Mouse (Mus musculus): Measurements from ENCODE around the gene Vmn1r50. TPM values are rescaled to one million over a fixed set of nuclear protein-coding genes. Genes with fewer than 3 reads are reported as not detected.
"Not testable (repeated sequence)": the region's sequence is repeated elsewhere in the genome, so short reads cannot be mapped to it uniquely, and the experiment has no call there.

The Vmn1r50 gene
- total RNA-seq (2015; ENCODE audit: low replicate concordance) (not detected in 2 replicates), total RNA-seq (2017; ENCODE audit: low replicate concordance) (not detected in 2 replicates)

- no peak for ATAC-seq (replicated peaks; ENCODE audit: low FRiP score, poor library complexity, severe bottlenecking)
These were observed at the start of gene Vmn1r50 for GRCm38 (mm10) chr6:90101130-90101529. Gene Vmn1r50, plus strand, starts transcription at chr6:90101430.

DNA sequence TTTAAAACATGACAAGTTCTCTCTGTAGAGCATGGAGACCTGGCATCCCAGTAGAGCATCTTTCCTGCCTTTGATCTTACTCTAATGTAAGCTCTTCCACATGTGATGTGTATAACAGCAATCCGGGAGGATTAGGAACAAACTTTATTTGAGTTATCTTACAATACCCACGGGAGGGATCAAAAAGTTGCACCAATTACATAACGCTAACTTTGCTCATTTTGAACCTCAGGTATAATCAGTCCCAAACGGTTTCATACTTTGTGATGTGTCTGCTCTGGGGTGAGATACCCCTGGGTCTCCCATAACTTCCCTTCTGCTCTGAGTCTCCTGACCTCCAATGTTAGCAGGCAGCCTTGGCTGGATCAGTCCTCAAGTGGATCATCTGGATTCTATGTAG, 22.8 kb upstream of the Vmn1r50 start, which contains the start of gene Vmn1r49:
Gene Vmn1r49, minus strand, starts transcription at position 101 of the 400 bp plus-strand sequence.
- no peak for ATAC-seq (replicated peaks; ENCODE audit: low FRiP score, poor library complexity, severe bottlenecking)

DNA sequence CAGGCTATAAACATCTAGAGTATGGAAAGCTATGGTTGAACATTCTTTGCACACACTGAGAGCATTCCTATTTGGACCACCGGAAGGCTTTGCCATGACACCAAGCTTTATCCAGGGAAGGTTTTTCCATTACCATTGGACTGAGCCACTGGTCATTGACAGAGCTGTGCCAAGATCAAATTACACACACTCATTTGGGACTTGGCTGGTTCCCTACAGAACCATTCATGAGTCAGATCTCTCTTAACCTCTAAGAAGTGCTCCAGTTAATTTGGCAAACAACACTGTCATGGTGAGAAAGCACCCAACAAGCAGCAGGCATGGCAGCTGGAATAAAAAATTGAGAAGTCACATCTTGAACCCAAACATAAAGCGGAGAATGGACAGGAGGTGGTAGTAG, 664 bp upstream of the Vmn1r50 start:
- no peak for ATAC-seq (replicated peaks; ENCODE audit: low FRiP score, poor library complexity, severe bottlenecking)

DNA sequence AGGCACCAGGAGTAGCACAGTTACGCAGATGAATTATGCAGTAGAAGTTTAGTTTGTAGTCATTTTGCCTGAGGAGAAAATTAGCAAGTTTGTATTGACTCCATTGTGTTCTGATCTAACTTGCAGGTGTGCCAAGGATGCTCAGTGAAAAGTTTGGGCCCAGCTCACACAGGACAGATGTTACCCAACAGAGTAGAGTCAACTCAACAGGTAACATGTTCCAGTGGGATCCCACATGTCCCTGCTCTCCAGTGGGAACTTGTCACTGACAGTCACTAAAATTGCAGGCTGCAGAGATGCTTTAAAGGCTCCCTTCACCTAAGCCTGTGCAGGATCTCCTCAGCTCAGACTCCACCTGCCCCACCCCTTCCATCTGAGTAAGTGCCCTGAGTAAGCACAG, 21.1 kb downstream of the Vmn1r50 start, which contains the start of gene Vmn1r51:
Gene Vmn1r51, plus strand, starts transcription at position 301 of the 400 bp plus-strand sequence.
- not testable (repeated sequence) for ATAC-seq (replicated peaks; ENCODE audit: low FRiP score, poor library complexity, severe bottlenecking)

Other genes starting within 250 kb of the Vmn1r50 start
- not detected in 2 replicates for gene Vmn1r42, start 225.0 kb upstream of the Vmn1r50 start, total RNA-seq (2015; ENCODE audit: low replicate concordance)
- not detected in 2 replicates for gene Vmn1r42, start 225.0 kb upstream of the Vmn1r50 start, total RNA-seq (2017; ENCODE audit: low replicate concordance)
- not detected in 2 replicates for gene Vmn1r43, start 225.0 kb upstream of the Vmn1r50 start, total RNA-seq (2015; ENCODE audit: low replicate concordance)
- not detected in 2 replicates for gene Vmn1r43, start 225.0 kb upstream of the Vmn1r50 start, total RNA-seq (2017; ENCODE audit: low replicate concordance)
- gene Vmn1r44, start 217.8 kb upstream of the Vmn1r50 start, total RNA-seq (2015; ENCODE audit: low replicate concordance) = not detected in 2 replicates
- not detected in 2 replicates for gene Vmn1r44, start 217.8 kb upstream of the Vmn1r50 start, total RNA-seq (2017; ENCODE audit: low replicate concordance)
- not detected in 2 replicates for gene Vmn1r45, start 160.8 kb upstream of the Vmn1r50 start, total RNA-seq (2015; ENCODE audit: low replicate concordance)
- gene Vmn1r45, start 160.8 kb upstream of the Vmn1r50 start, total RNA-seq (2017; ENCODE audit: low replicate concordance) = not detected in 2 replicates
- gene Vmn1r46, start 132.1 kb upstream of the Vmn1r50 start, total RNA-seq (2015; ENCODE audit: low replicate concordance) = not detected in 2 replicates
- gene Vmn1r46, start 132.1 kb upstream of the Vmn1r50 start, total RNA-seq (2017; ENCODE audit: low replicate concordance) = not detected in 2 replicates
- gene Vmn1r47, start 85.3 kb upstream of the Vmn1r50 start, total RNA-seq (2015; ENCODE audit: low replicate concordance) = 1.9 TPM in 1 of 2 replicates, not detected in the other
- gene Vmn1r47, start 85.3 kb upstream of the Vmn1r50 start, total RNA-seq (2017; ENCODE audit: low replicate concordance) = 0.14 TPM in 1 of 2 replicates, not detected in the other
- gene Vmn1r48, start 64.6 kb upstream of the Vmn1r50 start, total RNA-seq (2015; ENCODE audit: low replicate concordance) = not detected in 2 replicates
- not detected in 2 replicates for gene Vmn1r48, start 64.6 kb upstream of the Vmn1r50 start, total RNA-seq (2017; ENCODE audit: low replicate concordance)
- gene Vmn1r49, start 22.9 kb upstream of the Vmn1r50 start, total RNA-seq (2015; ENCODE audit: low replicate concordance) = not detected in 2 replicates
- gene Vmn1r49, start 22.9 kb upstream of the Vmn1r50 start, total RNA-seq (2017; ENCODE audit: low replicate concordance) = 0.09 and 1.3 TPM in 2 replicates
- gene Vmn1r51, start 21.2 kb downstream of the Vmn1r50 start, total RNA-seq (2015; ENCODE audit: low replicate concordance) = not detected in 2 replicates
- not detected in 2 replicates for gene Vmn1r51, start 21.2 kb downstream of the Vmn1r50 start, total RNA-seq (2017; ENCODE audit: low replicate concordance)
- gene Vmn1r52, start 73.4 kb downstream of the Vmn1r50 start, total RNA-seq (2015; ENCODE audit: low replicate concordance) = not detected in 2 replicates
- gene Vmn1r52, start 73.4 kb downstream of the Vmn1r50 start, total RNA-seq (2017; ENCODE audit: low replicate concordance) = not detected in 2 replicates
- not detected in 2 replicates for gene V1ra8, start 101.4 kb downstream of the Vmn1r50 start, total RNA-seq (2015; ENCODE audit: low replicate concordance)
- not detected in 2 replicates for gene V1ra8, start 101.4 kb downstream of the Vmn1r50 start, total RNA-seq (2017; ENCODE audit: low replicate concordance)
- gene Vmn1r53, start 123.0 kb downstream of the Vmn1r50 start, total RNA-seq (2015; ENCODE audit: low replicate concordance) = not detected in 2 replicates
- not detected in 2 replicates for gene Vmn1r53, start 123.0 kb downstream of the Vmn1r50 start, total RNA-seq (2017; ENCODE audit: low replicate concordance)
- not detected in 2 replicates for gene Vmn1r54, start 144.9 kb downstream of the Vmn1r50 start, total RNA-seq (2015; ENCODE audit: low replicate concordance)
- gene Vmn1r54, start 144.9 kb downstream of the Vmn1r50 start, total RNA-seq (2017; ENCODE audit: low replicate concordance) = not detected in 2 replicates
- not detected in 2 replicates for gene BC048671, start 199.8 kb downstream of the Vmn1r50 start, total RNA-seq (2015; ENCODE audit: low replicate concordance)
- not detected in 2 replicates for gene BC048671, start 199.8 kb downstream of the Vmn1r50 start, total RNA-seq (2017; ENCODE audit: low replicate concordance)
- 3.6 and 10.6 TPM in 2 replicates for gene Chst13, start 223.8 kb downstream of the Vmn1r50 start, total RNA-seq (2015; ENCODE audit: low replicate concordance)
- gene Chst13, start 223.8 kb downstream of the Vmn1r50 start, total RNA-seq (2017; ENCODE audit: low replicate concordance) = 1.4 and 4.7 TPM in 2 replicates
- gene Uroc1, start 231.9 kb downstream of the Vmn1r50 start, total RNA-seq (2015; ENCODE audit: low replicate concordance) = not detected in 2 replicates
- not detected in 2 replicates for gene Uroc1, start 231.9 kb downstream of the Vmn1r50 start, total RNA-seq (2017; ENCODE audit: low replicate concordance)

Data from erythroblast, adult 5-6 weeks (primary cell).